Mouse (Mus musculus) cerebellum, postnatal 4 days (tissue): ENCODE measurements around the gene Six2.
"Not testable (repeated sequence)": the region's sequence is repeated elsewhere in the genome, so short reads cannot be mapped to it uniquely, and the experiment has no call there.

Experiments used
- DNase-seq, 2 experiments: peaks; one replicate each; pipeline ENCODE4 v3.0.0; 2022; ENCODE audit warnings: low spot score in 2 of 2, mixed read lengths in 1 of 2

Gene Six2

DNA sequence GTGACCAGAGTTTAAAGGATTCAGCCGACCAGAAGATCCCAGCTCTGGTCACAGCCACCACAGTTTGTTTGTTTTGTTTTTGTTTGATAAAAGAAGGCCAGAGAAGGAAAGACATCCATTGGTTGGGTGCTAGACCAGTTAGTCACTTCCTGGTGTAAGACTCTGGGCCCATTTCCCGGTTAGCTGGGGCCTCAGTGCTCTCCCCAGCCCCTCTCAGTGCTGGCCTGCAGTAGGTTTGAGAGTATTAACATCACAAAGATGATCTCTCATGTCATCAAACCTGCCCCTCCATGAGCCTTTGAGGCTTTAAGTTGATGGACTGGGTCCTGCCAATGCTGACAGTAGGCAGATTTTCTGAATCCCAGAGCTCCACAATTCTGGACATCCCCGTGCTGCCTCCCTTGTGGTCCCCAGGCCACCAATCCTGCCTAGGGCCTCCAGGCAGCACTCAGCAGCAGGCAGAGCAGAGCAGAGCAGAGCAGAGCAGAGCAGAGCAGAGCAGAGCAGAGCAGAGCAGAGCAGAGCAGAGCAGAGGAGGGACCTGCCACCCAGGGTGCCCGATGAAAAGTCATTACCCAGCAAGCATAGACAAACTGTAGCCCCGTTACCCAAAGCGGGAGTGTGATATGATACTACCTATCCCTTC is 2.4 kb upstream of the Six2 start:
- DNase-seq, result no peak

- no peak for DNase-seq
Measured at GRCm38 (mm10) chr17:85689807-85690319, 1.8 kb upstream of the Six2 start.

DNA sequence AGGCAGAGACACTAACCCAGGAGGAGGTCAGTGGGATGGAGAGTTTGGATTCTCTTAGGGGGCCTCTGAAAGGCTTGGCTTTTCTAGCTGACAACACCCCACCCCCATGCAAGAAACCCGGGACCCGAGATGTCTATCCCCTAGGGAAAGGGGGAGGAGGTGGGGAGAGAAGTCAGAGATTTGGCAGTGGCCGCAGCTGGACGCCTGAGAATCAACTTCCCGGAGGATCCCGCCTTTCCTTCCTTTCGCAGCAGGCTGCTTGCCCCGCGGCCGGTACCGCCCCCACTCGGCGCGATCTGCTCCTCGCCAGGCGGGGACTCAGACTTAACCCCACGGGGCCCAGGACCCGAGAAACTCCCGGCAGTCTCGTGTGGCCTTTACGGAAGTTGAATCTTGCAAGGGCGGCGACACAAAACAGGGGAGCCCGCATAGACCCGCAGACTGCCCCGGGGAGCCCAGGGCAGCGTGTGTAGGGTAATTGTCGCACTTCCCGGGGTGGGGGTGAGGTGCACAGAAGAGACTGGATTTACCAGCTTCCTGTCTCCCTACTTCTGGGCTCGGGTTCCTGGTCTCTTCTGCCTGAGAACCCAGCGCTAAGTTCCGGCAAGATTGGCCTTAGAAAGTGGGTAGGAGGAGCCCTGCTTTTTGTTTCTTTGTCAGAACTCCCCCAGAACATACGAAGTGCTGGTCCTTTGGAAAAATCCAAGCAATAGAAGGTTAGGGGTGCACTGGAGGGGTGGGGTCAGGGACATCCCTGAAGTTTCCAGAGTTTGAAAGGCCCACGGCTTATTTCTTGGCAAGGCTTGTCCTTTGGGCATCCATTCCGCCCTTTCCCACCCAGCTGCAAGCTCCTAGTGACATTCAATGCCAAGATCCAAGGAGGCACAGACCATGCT is 1.1 kb upstream of the Six2 start:
- DNase-seq, result no peak

DNA sequence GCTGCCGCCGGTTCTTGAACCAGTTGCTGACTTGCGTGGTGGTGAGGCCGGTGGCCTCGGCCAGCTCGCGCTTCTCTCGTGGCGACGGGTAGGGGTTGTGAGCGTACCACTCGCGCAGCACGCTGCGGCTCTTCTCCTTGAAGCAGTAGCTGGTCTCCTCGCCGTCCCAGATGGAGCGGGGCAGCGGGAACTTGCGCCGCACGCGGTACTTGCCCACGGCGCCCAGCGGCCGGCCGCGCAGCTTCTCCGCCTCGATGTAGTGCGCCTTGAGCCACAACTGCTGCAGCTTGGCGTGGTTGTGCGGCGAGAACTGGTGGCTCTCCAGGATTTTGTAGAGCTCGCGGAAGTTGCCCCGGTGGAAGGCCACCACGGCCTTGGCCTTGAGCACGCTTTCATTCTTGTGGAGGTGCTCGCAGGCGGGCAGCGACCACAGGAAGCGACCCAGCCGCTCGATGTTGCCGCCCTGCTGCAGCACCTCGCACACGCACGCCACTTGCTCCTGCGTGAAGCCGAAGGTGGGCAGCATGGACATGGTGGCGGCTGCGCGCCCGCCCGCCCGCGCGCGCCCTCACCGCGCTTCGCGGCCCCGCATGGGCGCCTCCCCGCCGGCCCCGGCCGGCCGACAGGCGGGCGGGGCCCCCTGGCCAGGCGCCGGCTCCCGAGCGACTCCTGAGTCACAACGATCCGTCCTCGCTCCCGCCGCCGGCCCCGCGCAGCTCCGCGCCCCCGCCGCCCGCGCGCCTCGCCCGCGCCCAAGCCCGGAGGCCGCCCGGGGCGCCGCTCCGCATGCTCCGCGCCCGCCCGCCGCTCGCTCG is 446 bp downstream of the Six2 start:
- DNase-seq, result no peak

GRCm38 (mm10) chr17:85686476-85687420 is 1.3 kb downstream of the Six2 start:
- DNase-seq, result no peak

DNA sequence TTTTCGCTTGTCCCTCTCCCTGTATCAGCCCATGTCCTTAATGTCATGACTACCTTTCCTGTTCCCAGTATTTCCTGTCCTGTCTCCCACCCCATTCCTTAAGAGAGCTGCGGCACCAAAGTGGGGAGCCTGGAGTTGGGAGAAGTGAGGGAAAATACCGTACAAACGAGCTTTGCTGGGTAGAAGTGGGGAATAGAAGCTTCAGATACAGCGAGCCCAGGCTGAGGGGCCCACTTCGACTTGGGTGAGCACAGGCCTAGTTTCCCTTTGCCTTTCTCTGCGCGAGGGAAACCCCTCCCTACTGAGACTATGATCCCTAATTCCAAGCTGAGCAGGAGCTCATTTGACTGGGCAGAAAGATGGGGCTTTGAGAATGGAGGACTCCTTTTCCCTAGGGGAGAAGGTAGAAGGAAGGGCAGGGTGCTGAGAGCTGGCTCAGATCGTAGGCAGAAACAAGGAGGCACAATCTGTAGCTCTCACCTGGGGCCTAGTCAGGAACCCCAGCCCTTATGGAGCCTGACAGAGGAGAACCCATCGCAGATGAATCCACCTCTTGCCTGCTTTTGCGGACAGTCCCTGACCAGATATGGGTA is 2.3 kb downstream of the Six2 start:
- no peak for DNase-seq

DNA sequence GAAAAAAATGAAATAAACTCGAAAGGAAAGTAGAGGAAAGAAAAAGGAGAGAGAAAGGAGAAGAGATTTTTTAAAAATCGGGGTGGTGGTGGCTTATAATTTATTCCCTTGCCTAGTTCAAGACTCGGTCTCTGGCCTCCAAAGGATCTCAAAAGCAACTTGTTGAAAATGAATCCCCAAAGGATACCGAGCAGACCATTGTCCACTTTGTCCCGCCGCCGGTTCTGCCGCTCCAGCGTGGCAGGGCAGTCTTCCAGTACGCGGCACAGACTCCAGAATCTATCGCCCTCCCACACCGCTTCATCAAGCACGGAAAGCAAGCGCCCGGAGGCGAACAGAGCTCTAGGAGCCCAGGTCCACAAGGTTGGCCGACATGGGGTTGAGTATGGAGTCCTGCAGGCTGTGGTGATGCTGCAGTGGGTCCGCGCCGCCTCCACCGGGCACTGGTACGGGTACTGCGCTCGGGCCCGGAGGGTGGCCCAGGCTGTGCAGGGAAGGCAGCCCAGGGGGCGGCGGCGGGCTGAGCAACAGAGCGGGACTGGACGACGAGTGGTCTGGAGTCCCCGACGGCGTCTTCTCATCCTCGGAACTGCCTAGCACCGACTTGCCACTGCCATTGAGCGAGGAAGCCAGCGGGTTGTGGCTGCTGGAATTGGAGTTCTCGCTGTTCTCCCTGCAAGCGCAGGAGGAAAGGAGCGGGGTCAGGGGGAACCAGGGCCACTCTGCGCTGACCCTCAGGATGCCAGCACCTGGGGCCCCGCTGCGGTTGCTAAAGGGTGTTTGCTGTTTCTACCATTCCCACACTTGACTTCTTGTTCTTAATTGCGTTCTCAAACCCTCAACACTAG is 3.0 kb downstream of the Six2 start:
- DNase-seq, result no peak

GRCm38 (mm10) chr17:85684436-85684835 is 3.6 kb downstream of the Six2 start:
- not testable (repeated sequence) for DNase-seq

- DNase-seq, result no peak
Measured at GRCm38 (mm10) chr17:85683984-85684307, 4.1 kb downstream of the Six2 start.

- no peak for DNase-seq
Measured at GRCm38 (mm10) chr17:85683111-85683983, 4.7 kb downstream of the Six2 start.

GRCm38 (mm10) chr17:85682181-85682710 is 5.8 kb downstream of the Six2 start:
- DNase-seq, result no peak

GRCm38 (mm10) chr17:85681741-85682140 is 6.3 kb downstream of the Six2 start:
- no peak for DNase-seq

DNA sequence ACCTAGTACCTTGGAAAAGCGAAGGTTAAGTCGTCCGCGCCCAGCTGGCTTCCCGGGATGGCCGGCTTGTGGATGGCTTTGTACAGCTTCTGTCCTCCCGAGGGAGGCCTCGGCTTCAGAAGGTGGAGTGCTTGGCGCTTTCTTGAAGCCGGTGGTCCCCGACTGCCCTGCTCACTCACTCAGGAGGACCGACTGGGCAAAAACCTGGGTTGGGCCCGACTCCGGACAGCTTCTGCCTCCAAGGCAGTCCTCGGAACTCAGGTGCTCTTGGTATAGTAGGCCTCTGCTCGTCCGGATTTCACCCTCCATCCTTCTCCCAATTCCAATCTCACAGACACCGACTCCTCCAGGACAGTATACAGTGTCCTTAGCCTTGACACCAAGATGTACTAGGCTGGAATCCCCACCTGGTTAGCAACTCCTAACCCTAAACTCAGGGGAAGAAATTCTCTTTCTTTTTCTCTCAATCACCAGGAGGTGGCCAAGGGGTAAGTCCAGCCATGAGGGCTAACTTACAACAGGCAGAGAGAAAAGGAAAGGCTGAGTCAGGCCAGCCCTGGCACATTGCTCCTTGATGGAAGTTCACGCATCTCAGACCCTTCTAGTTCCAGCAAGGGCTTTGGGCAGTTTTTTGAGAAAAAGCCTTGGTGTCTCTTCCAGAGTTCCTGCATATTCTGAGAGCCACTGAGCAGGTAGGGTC is 7.1 kb downstream of the Six2 start:
- DNase-seq, result no peak

GRCm38 (mm10) chr17:85680116-85680850 is 7.8 kb downstream of the Six2 start:
- DNase-seq, result no peak

GRCm38 (mm10) chr17:85679651-85680050 is 8.4 kb downstream of the Six2 start:
- no peak for DNase-seq

DNA sequence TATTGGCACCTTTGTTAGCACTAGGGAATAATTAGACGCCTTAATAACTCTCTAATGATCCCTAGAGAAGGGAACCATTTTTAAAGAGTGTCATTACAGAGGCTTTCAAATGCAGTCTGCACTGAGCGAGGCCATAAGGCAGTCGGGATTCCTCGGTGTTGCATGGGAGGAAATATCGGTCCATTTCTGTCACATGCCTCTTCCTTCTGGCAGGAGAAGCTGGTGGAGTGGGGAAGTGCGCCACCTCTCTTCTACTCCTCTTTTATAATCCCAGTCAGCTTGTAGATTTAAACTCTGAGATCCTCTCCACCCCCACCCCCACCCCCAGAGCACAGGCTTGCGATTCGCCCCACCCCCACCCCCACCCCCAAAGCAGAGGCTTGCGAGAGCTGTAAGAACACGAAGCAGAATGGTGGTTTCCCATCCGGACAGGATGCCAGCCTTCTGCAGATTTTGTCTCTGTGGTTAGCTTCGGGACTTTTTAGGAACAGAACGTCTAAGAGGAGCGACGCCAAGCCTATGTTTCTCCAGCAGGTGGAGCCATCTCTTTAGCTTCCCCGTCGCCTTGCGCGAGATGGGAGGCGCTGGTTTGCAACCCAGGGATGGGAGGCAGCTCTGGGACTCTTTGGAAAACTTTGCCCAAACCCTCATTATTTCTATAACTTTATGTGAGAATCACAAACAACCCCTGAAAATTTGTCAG is 23.3 kb downstream of the Six2 start:
- DNase-seq, result peak; percentile 42 to 74

DNA sequence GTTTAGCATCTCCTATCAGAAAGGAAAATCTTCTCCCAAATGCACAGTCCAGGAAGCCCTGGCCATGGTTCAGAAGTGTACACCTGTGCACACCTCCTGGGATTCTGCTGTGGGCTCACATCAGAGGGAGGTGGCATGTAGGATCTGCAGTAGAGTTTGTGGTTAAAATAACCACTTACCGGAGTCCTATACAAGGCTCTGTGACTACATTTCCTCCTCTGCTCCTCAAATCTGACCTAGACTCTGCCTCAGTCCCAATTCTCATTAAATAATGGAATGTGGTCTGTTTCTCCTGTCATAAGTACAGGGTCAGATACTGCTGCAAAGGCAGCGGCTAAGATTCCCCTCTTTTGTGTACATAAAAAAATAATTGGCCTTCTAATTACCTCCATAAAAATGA is 23.9 kb downstream of the Six2 start:
- DNase-seq, result no peak
